Mouse (Mus musculus) natural killer cell, adult 2 months (primary cell): Measurements from ENCODE around the gene Fgd4.

Experiments used
- DNase-seq, 2 experiments: peaks; one replicate each; pipeline ENCODE4 v3.0.0; 2022; ENCODE audit warnings: low spot score in 2 of 2

The Fgd4 gene

GRCm38 (mm10) chr16:16600461-16600860 is at the start of gene Fgd4:
Gene Fgd4, minus strand, starts transcription at chr16:16600549.
- no peak for DNase-seq

GRCm38 (mm10) chr16:16645148-16645547 is 44.8 kb upstream of the Fgd4 start:
- DNase-seq: no peak

- no peak for DNase-seq
These were observed 33.4 kb upstream of the Fgd4 start for GRCm38 (mm10) chr16:16633730-16634129.

DNA sequence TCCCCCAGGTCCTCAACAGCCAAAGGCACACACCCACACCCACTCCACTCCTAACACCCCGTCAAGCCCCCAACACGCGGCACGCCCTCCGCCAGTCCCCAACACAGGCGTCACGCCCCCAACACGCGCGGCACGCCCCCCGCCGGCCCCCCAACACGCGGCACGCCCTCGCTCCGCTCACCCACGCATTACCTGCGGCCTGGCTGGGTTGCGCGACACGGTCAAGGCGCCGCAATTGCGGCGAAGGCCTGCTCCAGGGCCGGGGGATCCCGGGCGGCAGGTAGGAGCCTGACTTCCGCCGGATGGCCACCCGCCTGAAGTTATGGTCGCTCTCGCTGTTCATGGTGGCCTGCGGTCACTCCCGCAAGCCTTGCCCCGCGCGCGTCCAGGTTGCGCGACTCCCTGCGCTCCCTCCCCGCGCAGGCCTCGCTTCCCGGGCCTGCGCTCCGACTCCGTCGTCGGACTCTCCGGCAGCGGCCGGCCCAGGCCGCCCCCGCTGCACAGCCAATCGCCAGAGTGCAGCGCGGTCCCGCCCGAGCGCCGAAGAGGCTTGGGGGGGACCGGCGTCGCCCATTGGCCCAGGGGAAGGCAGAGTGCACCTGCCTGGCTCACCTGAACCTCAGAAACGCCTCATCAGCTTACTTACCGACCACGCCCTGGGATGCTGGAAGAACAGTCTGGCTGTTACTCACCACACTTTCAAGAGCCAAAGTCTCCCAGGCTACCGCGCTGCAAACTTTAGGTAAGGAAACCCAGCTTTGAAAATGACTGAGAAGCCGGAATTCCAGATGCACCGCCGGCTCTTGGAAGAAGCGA is 555 bp downstream of the Fgd4 start:
- DNase-seq: peak in 1 of 2 experiments; percentile 3

- no peak for DNase-seq
These were observed 3.8 kb downstream of the Fgd4 start for GRCm38 (mm10) chr16:16596582-16596981.

- no peak for DNase-seq
These were observed 7.7 kb downstream of the Fgd4 start for GRCm38 (mm10) chr16:16592622-16593021.

DNA sequence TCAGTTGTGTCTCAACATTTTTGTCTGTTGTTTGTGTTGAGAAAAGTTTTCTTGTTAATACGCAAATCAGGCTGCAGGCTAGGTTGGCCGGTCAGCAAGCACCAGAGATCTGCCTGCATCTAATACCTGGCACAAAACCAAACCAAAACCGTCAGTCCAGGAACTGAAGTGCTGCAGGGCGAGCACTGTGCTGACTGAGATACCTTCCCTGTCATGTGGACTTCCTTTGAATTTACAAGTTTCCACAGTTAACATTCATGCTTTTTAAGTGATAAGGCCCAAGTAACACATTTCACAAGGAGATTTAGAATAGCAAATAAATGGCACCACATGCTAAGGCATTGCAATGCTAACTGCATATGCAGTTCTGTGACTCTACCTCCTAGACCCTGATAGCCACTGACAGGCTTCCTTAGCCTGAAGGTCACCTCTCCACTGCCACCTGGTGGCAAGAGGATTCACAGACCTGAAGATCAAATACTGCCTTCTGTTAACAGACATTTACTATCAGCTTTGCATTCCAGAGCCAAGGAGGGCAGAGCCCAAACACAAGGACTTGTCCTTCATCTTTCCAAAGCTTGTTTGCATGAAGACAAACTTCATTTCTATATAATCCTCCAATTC is 15.8 kb downstream of the Fgd4 start:
- DNase-seq: peak; percentile 19 to 37

GRCm38 (mm10) chr16:16576556-16576955 is 23.8 kb downstream of the Fgd4 start:
- DNase-seq: no peak

GRCm38 (mm10) chr16:16574508-16574907 is 25.8 kb downstream of the Fgd4 start:
- DNase-seq: no peak

DNA sequence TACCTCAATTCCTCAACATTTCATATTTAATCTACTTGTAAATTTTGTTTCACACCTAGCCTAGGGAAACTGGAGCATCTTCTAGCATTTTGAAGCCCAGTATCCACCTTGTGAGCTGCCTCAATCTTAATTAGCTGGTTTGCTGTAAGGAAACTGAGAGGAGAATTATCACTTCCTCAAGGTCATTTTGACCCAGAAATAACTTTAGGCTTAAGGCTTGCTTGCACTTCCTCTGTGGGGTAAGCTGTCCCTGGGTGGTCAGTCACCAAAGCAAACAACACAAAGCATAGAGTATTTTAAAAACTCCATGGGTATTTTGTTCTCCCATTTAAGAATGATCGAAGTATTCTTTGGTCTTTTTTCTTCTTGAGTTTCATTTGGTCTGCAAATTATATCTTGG is 27.2 kb downstream of the Fgd4 start:
- DNase-seq: no peak

DNA sequence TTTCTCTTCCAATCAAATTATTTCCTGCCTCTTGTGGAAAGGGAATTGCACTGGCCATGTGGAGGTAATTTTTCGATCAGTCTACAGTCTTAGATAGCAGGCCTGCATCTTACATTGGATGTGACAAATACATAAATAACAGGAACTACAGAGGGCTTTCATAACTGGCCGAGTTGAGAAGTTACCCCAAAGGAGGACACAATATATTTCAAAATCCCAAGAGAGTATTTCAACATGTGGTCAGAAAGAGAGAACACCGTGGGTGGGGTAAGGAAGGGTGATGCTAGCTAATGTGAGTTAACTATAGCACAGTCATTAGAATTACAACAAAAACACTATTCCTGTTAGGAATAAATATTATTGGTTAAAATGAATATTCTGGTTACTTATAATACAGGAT is 29.0 kb downstream of the Fgd4 start:
- DNase-seq: no peak

- DNase-seq: no peak
These were observed 33.6 kb downstream of the Fgd4 start for GRCm38 (mm10) chr16:16566786-16567185.

DNA sequence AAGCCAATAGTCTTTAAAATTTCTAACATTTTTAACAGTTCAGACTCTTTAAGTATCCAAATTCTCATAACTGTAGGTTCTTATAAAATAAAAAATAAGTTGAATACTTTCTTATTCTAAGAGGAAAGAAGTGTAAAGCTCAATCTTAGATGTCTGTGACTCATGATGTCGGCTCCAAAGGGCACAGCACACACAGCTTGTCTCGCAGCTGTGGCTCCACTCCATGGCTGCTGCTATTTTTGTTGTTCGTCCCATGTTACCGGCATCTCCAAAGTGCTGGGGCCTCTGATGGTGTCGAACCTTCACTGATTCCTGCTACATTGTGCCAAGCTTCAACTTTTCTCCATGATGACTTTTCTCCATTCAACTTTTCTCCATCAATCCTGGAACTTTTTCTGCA is 34.1 kb downstream of the Fgd4 start:
- no peak for DNase-seq

- DNase-seq: no peak
These were observed 34.6 kb downstream of the Fgd4 start for GRCm38 (mm10) chr16:16565786-16566185.

GRCm38 (mm10) chr16:16560718-16561117 is 39.6 kb downstream of the Fgd4 start:
- DNase-seq: no peak

GRCm38 (mm10) chr16:16559878-16560531 is 40.3 kb downstream of the Fgd4 start:
- DNase-seq: no peak

DNA sequence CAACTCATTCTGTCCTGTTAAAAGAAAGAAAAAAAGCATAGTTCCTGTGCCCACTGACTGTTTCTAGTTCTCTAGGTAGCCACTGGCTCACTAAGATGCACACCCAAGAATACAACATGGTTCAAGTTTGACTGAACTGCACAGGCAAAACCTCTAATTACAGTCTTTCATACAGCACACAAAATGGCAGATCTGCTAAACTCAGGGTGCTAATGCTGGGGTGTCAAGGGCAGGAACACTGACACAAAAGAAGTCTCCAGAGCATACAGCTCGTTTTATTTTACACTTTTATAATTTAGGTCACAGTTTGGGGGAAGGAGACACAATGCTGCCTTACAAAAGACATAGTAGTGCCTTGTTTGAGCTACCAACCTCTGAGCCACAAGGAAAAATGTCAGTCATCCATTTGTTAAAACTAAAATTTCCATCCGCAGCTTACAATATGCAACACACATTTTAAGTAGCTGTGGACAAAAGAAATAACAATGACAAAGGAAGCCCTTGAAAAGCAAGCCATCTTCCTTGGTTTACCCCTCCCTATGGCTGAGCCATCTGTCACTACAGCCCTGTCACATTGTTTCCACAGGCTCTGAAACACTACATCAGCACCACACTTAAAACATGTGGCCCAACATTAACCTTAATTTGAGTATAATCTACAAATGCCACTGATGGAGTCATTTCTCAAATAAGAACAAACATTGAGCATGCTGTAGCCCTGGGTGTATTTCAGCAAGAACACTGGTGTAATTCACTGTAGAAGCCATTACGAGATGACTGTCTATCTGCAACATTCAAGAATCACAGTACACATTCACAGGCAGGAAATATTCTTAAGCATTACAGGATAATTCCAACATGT is 41.1 kb downstream of the Fgd4 start:
- DNase-seq: no peak

- DNase-seq: no peak
These were observed 42.6 kb downstream of the Fgd4 start for GRCm38 (mm10) chr16:16557738-16558137.

GRCm38 (mm10) chr16:16554098-16554497 is 46.3 kb downstream of the Fgd4 start:
- DNase-seq: no peak

- DNase-seq: no peak
These were observed 48.2 kb downstream of the Fgd4 start for GRCm38 (mm10) chr16:16552197-16552596.

GRCm38 (mm10) chr16:16549105-16549504 is 51.2 kb downstream of the Fgd4 start:
- DNase-seq: no peak

- DNase-seq: no peak
These were observed 53.7 kb downstream of the Fgd4 start for GRCm38 (mm10) chr16:16546657-16547056.
